Mouse (Mus musculus) megakaryocyte, adult 5-6 weeks (primary cell): ENCODE results near the gene Gm37240. TPM values are rescaled to one million over a fixed set of nuclear protein-coding genes. Genes with fewer than 3 reads are reported as not detected.

Experiments used
- ATAC-seq: 2 replicates; pipeline ENCODE4 v1.8.0; 2016; ENCODE audit warnings: mild to moderate bottlenecking, inconsistent platforms; ENCODE audit not compliant: poor library complexity, severe bottlenecking
- total RNA-seq, 2 experiments: library from RNA; stranded (forward) in 1 of 2; stranded (reverse) in 1 of 2; fragments of 153-499, 151-499 nt in 1 of 2; fragments of 221-1000, 200-1000 nt in 1 of 2; gene quantifications; 2 replicates each; pipeline versions ENCODE4 v1.2.3 to v1.2.4; 2015 to 2017

Gm37240 gene
- total RNA-seq, 2 experiments from 2014 or later, result 0.07 to 0.15 TPM

GRCm38 (mm10) chr3:84820654-84821201 is 1066.6 kb downstream of the Gm37240 start:
- ATAC-seq, result no peak

GRCm38 (mm10) chr3:84816951-84817350 is 1070.4 kb downstream of the Gm37240 start:
- ATAC-seq, result no peak

GRCm38 (mm10) chr3:84815461-84815860 is 1071.9 kb downstream of the Gm37240 start:
- peak; percentile 55 for ATAC-seq

GRCm38 (mm10) chr3:84814762-84815381 is 1072.4 kb downstream of the Gm37240 start, which contains the start of gene Fbxw7:
Fbxw7 (plus strand) TSS chr3:84815268.
- ATAC-seq, result no peak

GRCm38 (mm10) chr3:84814157-84814761 is 1073.1 kb downstream of the Gm37240 start:
- ATAC-seq, result peak; percentile 92

- ATAC-seq, result peak; percentile 8
Measured at GRCm38 (mm10) chr3:84813436-84814156, 1073.7 kb downstream of the Gm37240 start.

- no peak for ATAC-seq
Measured at GRCm38 (mm10) chr3:84810803-84811202, 1076.5 kb downstream of the Gm37240 start.

GRCm38 (mm10) chr3:84808906-84809305 is 1078.4 kb downstream of the Gm37240 start:
- no peak for ATAC-seq

- ATAC-seq, result no peak
Measured at GRCm38 (mm10) chr3:84807826-84808225, 1079.5 kb downstream of the Gm37240 start.

- ATAC-seq, result no peak
Measured at GRCm38 (mm10) chr3:84806206-84806605, 1081.1 kb downstream of the Gm37240 start.

- ATAC-seq, result no peak
Measured at GRCm38 (mm10) chr3:84804036-84804435, 1083.3 kb downstream of the Gm37240 start.

GRCm38 (mm10) chr3:84787914-84788313 is 1099.4 kb downstream of the Gm37240 start:
- ATAC-seq, result no peak

- ATAC-seq, result no peak
Measured at GRCm38 (mm10) chr3:84776084-84776483, 1111.2 kb downstream of the Gm37240 start.

GRCm38 (mm10) chr3:84775577-84775976 is 1111.7 kb downstream of the Gm37240 start:
- no peak for ATAC-seq

- ATAC-seq, result no peak
Measured at GRCm38 (mm10) chr3:84775067-84775423, 1112.3 kb downstream of the Gm37240 start.

GRCm38 (mm10) chr3:84774246-84775066 is 1112.9 kb downstream of the Gm37240 start:
- no peak for ATAC-seq

GRCm38 (mm10) chr3:84771980-84772379 is 1115.3 kb downstream of the Gm37240 start:
- peak; percentile 98 for ATAC-seq

- ATAC-seq, result no peak
Measured at GRCm38 (mm10) chr3:84770518-84770917, 1116.8 kb downstream of the Gm37240 start.

- ATAC-seq, result no peak
Measured at GRCm38 (mm10) chr3:84769411-84769810, 1117.9 kb downstream of the Gm37240 start.

GRCm38 (mm10) chr3:84768940-84769339 is 1118.4 kb downstream of the Gm37240 start:
- ATAC-seq, result no peak

GRCm38 (mm10) chr3:84753816-84754215 is 1133.5 kb downstream of the Gm37240 start:
- ATAC-seq, result no peak
